Mouse (Mus musculus) CD4-positive, CD25-positive, alpha-beta regulatory T cell, adult 2 months (primary cell): Measurements from ENCODE around the gene Cdk6.
A peak's percentile ranks its signal among the peaks of the same experiment; 100 is the strongest.
"Not testable (repeated sequence)": the region's sequence is repeated elsewhere in the genome, so short reads cannot be mapped to it uniquely, and the experiment has no call there.

ENCODE experiments used
- DNase-seq: peaks from one replicate; pipeline ENCODE4 v3.0.0-alpha.2; 2012; ENCODE audit warnings: low read depth, low spot score

Gene Cdk6

DNA sequence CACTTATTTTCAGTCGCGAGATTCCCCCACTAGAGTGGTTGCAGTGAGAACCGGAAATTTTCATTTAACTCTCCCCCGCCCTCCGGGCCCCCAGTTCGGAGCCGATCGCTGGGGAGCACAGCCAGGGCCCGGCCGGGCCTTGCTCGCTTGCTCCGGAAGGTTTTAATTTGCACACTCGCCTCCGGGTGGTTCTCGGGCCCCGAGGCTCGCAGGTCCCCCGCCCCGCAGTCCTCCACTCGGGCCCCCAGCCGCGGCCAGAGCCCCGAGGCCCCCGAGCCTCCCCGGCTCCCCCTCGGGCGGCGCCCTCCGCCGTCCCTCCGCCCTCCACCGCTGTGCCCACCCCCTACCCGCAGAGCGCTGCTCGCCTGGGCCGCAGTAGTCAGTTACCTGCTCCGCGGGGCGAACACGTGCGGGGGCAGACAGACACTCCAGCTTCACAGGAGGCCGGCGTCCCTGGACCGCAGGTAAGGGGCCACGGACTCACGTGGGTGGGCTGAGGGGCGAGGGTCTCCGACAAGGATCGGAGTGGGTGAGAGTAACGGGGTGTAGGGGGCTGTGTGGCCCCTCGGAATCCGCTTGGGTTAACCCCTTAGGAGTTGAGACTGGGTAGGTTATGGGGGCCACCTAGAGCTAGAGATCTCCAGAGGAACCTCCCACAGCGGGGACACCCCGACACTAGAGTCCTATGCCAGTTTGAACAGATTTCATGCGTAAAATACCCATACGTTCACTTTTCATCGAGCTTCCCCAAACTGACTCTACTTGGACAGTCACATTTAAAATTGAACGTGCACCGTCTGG is at the start of gene Cdk6:
Cdk6 (plus strand) TSS at position 375 of the 801 bp plus-strand sequence.
- peak; percentile 60 for DNase-seq

DNA sequence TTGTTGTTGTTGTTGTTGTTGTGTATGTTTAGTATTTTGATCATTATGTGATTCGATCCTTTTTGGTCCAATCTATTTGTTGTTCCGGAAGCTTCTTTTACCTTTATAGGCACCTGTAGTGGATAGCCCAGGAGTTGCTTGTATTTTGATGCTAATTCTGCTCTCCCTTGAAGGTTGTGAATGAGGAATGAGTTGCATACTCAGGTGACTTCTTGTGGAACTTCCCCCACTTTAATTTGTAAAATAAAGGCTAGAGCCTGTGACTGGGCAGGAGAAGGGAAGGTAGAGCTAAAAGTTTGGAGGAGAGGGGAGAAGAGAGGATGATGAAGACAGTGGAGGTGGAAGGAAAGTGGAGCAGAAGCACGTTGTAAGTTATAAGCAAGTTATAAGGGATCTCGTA is 47.6 kb upstream of the Cdk6 start:
- no peak for DNase-seq

DNA sequence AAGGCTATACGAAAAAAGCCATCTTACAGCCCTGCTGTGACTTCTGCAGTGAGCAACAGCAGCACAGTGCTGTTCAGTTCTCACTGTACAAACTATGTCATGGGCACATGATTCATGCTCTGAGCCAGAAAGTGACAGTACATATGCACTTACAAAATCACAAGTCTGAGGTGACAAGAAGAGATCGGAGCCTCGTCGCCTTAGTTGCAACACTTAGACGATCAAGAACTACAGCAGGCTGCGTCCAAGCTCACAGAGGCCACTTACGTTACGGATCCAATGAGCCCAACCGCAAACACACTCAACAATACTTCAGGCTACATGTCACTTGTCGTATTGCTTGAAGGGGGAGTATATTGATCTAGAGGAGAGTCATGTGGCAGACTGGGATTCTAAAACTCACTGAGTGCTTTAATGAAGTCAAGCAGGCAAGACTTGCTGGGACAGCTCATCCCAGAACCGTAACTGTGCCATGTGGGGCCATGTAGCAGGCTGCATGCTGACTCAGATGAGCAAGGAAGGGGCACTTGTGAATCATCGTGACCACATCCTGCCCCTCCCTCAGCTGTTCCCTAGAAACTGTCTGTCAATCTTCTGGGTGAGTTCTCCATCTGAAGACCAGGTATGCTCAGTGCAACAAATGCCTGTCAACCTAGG is 40.4 kb upstream of the Cdk6 start:
- DNase-seq, result peak; percentile 70

DNA sequence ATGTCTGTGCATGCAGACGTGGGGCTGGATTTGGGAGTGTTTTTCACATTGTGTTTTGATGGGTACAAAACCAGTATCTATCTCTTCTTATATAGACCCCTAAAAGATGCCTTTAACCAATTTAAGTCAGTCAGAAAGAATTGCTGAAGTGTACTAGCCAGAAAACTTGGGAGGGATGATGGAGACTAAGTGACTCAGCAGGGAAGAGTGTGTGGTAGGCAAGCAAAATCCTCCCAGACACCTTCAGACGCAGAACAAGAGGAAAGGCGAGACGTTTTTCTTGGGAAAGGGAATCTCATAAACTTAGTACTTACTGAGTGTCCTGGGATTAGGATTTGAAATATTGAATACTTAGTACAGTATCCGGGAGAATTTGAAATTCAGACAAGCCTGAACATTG is 39.8 kb upstream of the Cdk6 start:
- DNase-seq, result no peak

DNA sequence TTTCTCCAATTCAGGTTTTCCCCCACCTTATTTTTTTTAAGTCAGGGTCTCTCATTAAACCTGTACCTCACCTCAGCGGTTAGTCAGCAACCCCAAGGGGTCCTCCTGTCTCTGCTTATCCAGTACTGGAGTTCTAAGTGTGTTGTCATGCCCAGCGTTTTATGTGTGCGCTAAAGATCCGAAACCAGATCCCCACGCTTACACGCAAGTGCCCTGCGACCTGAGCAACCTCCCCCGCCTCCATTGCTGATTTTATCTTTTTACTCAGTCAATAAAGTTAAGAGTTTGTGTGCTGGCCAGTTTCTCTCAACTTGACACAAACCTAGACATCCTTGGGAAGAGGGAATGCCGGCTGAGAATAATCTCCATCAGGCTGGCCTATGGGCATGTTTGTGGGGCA is 37.4 kb upstream of the Cdk6 start:
- no peak for DNase-seq

DNA sequence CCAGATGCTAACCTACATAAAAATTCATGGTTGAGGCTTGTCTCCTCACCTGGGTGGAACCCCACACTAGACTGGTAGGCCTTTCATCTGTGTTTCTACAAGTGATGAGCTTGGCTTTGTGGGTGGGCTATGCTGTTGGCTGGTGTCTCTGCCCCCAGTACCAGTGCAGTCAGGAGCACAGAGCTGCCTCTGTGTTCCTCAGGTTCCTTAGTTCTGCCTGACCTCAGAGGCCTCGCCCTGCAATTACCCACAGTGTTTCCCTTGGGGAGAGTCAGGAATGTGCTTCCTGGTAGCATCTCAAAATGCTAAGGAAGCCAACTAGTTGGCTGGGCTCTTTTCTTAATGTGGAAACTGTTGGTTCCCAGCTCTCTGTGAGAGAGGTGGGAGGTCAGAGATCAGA is 35.1 kb upstream of the Cdk6 start:
- DNase-seq, result no peak

DNA sequence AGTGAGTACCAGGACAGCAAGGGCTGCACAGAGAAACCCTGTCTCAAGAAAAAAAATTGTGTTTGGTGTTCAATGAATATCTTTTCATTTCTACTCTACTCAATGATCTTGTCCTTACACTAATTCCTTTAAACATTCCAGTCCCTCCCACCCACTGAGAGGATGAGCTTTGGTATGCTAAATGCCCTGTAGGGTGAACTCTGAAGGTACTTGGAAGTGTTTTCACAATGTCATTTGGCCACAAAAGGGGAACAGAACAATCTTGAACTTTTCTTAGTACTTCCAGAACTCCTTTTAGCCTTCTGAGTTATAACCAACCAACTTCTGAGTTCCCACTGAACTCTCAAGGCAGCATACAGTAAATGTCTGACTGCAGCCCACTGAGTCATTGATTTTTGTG is 32.2 kb upstream of the Cdk6 start:
- no peak for DNase-seq

DNA sequence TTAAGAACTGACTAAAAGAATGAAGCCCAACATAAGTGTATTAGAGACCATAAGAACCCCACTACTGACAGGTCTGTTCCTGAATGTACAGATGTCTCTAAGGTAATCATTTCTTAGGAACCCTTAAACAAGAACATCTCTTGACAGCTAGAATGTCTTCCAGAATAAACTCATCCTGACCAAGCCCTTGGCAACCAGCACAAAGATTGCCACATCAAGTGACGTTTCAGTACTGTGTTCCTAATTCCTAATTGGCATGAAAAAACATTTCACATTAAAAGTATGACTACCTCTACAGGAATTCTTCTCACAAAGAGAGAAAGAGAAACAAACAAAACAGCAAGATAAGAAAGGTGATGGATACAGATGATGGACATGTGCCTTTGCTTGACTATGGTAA is 31.7 kb upstream of the Cdk6 start:
- no peak for DNase-seq

DNA sequence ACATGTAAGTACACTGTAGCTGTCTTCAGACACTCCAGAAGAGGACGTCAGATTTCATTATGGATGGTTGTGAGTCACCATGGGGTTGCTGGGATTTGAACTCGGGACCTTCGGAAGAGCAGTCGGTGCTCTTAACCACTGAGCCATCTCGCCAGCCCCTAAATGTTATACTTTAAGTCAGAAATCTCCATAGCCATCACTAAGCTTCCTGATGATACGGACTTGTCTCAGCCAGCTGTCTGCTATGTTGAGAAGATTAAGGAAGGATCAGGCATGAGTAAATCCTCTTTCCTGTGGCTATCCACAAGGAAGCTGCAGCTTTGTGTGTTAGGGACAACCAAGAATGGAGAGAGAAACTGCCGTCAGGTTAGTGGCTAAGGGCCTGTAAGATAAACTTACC is 30.1 kb upstream of the Cdk6 start:
- DNase-seq, result not testable (repeated sequence)

DNA sequence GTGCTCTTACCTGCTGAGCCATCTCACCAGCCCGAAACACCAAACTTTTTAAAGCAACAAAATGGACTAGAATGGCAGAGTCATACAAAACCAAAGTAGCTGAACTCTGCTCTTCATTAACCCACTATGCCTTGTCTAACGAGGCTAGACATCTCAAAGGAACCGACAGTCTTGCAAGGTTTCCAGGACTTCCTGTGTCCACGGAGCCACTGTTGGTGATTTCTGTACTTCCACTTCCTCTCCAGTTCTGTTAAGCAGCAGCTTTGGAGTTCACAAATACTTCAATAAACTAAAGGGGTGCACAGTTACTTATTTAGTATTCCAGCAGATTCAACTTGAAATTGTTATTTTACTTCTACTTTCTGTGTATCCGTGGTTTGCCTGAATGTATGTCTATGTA is 23.6 kb upstream of the Cdk6 start:
- DNase-seq, result not testable (repeated sequence)

DNA sequence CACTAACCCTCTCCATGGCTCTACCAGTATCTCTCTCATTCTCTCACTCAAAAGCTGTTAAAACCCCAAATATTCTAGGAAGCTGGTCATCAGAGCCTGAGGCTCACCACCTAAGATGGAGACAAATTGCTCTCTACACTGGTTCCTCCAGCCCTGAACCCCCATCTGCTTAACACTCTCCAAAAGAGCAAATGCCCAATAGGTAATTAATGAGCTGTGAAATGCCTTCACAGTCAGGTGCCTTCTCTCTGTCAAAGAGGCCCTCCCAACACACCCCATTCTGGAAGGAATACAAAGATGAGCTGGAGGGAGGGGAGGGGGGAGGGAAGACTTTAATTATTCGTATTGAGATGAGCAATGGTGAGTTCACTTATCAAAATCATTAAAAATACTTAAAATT is 21.1 kb upstream of the Cdk6 start:
- DNase-seq, result no peak

DNA sequence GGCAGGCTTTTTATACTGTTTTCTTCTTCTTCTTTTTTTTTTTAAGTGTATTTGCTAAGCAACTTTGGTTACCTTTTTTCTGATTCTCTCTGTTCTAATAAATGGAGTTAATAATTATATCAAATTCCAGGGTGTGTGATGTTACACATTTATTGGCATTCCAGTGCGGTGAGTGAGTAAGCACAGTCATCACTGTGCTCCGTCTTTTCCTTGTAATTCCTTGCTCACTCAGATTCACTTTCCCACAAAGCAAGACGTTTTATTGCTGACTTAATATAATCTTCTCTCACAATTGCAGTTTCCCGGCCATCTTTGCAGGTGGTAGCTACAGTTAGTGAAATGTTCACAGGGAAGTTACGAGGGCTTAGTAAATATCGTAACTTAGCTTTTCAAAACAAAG is 19.2 kb upstream of the Cdk6 start:
- no peak for DNase-seq

DNA sequence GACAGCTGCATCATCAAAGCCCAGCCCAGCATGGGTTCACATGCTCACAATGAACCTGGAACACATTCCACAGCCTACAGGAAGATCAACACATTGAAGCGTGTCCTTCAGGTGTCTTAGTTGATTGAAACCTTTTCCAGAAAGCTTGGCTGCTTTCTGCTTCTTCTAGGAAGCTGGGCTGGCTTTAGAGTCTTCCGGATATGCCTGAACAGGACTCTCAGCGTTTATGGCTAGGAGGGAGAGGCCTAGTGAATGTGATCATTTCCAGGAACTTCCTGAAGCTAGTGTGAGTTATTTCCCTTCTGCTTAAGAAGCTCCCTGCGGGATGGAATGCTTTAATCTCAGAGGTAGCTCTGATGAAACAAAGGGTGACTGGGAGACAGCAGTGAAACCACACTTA is 17.2 kb upstream of the Cdk6 start:
- no peak for DNase-seq

DNA sequence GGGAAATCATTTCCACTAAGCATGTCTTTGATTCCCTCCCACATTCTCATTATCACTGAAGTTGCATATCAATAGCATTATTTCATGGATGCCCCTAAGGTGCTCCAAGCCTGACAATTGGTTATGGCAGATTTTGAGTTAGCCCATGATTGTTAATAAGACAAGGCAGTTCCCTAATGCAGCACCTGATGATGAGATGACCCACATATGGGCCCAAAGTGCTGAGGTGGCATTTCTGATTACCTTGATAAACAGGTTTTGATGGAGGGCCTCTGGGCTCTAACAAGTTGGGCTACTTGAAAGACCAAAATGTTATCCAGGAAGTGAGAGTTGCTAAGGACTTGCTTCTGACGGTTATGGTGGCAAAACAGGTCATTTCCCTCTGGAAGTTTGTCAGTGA is 11.9 kb upstream of the Cdk6 start:
- DNase-seq, result no peak

DNA sequence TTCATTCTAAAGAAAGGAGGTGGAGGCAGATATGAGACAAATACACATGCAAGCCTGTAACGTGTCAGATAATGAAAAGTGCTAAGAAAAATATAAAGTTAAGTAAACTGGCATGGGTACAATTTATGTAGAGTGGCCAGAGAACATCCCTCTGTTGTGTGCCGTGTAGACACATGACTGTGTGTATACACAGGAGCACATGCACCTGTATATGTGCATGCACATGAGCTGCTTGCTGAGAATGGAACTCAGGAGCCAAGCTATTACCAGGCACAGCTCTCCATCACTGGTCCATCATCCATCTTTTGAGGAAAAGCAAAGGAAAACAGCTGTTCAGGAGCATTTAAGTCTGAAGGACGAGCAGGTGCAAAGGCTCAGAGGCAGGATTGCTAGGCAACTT is 10.4 kb upstream of the Cdk6 start:
- no peak for DNase-seq

DNA sequence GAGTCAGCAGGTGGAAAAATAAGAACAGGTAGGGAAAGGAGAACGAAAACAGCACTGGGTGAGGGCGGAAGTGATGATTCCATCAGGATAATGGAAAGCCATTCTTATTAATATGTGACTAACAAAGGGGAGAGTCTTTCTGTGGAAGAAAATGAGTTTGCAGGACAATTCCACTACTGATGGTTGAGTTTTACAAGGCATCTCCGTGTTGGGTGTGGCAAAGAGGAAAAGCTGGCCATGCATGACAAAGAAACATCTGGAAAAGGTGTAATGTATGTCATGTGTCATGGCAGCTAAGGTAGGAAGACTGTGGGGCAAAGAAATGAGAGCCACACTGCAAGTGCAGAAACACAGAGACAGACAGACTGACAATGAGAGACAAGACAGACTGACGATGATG is 8.3 kb upstream of the Cdk6 start:
- not testable (repeated sequence) for DNase-seq

DNA sequence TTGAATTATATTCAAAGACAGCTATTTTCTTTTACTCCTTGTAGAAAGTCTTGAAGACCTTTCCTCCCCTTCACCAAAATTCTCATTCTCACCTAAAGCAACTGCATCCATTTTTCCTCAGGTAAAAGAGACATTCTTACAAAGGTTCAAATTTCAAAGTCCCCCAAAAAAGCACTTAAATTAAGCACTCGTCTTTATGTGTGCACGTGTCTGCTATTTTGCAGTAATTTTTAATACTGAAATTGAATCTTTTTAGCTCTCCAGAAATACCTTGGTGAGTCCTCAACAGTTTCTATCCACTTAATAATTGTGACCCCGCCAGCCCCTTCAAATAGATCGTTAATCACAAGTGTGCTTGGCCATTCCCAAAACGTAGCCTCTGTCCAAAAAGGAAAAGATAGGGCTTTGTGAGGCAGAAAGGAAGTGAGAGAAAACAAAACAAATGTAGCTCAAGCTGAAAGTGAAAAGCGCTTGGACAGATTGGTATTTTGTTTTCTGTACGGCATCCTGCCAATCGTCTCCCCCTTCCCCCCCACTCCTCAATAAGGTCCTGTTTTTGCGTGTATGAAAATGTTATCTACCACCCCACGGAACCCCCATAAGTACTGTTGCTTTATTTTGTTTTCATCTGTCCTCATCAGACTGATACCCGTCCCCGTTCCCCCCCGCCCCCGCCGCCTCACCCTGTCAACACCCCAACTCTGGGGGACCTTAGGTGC is 786 bp upstream of the Cdk6 start:
- DNase-seq, result peak; percentile 24

DNA sequence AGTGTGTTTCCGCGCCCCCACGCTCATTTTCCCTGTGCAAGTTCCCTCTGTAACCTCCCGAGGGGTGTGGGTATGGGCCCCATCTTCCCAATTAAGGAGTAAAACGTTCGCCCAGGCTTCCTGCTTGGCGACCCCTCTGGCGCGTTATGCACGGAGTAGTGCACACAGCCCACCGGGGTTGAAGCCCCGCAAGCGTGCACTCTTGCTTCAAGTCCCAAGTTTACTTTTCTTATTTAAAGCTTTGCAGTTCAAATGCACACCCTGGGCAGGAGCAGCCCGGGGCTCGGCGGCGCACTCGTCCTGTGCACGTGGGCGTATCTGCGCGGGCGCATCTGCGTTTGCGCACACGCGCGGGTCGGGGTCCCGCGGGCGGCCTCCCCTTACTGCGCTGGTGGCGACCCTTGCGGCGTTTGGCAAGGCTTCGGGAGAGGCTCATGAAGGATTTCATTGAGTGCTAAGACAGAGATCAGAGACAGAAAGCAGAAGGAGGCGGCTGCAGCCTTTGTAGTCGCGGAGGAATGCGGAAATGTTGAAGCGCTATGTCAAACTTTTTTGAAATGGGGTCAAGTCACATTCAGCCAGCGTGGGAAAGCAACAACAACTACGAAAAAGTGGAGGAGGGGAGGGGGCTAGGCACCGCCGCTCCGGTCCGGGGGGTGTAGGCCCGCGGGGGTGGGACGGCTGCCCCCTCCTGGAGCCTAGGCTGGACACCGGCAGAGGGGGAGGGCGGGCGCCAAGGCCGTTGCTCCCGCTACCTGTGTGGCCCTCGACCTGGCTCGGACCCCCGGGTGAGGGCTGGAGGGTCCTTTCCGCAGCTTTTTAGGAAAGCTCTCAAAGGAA is 866 bp downstream of the Cdk6 start:
- peak; percentile 76 for DNase-seq

DNA sequence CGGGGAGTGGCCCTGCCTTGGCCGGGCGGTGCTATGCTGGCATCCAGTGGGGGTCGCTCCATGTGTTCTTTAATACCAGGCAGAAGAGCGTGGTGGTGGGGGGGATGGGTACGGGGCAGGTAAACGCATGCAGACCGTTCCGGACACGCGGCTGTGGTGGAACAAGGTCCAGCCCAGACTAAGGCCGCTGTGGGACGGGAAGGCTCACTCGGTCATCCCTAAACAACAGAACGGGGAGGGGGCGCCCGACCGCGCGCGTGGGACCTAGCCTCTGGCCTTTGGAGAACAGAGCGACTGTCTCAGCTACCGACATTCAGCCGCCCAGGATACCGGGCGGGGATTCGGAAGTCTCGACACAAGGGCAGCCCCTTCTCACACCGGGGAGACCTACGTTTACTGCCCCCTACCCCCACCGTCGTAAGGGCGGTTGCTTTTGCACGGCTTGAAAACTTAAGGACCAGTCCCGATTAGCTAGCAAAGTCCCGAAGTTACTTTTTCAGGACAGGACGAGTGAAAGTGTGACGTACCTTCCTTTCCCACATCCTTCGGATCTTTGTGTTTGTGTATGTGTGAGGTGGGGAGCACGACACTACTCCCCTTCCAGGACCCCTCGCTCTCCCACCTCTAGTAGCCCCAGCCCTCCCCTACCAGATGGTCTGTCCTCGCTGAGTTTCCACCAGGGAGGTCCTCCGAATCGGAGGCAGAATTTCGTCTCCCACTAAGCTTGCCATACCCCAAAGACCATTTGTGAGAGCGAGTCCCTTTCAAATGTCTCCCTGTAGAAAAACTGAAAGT is 1.7 kb downstream of the Cdk6 start:
- peak; percentile 63 for DNase-seq

DNA sequence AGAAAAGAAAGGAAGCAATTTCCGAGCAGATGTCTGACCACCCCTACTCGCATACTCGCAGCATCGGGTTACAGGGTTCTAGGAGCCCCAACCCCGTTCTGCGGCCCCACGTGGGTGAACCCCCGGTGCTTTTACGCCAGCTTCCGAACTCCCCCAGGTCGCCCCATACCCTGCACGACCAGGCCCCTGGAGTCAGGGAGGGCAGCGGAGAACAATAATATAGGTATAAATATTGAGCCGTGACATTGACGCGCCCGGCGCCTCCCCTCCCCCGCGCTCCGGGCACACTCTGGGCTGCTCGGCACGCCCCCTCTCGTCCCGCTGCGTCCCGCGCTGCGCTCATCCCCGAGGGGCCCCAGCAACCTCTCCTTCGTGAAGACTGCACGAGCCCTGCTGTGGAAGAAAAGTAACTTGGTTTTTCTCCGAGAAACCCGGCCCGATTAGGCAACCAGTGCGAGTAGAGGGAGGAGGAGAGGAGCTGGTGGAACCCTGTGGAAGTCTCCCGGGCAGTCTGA is 2.3 kb downstream of the Cdk6 start:
- peak; percentile 72 for DNase-seq
